Mouse (Mus musculus) kidney, adult 11 months (tissue): ENCODE results near the gene Wnt1.
"Not testable (repeated sequence)": the region's sequence is repeated elsewhere in the genome, so short reads cannot be mapped to it uniquely, and the experiment has no call there.

ENCODE experiments used
- DNase-seq: peaks from one replicate; pipeline ENCODE4 v3.0.0; 2022

Wnt1 gene

DNA sequence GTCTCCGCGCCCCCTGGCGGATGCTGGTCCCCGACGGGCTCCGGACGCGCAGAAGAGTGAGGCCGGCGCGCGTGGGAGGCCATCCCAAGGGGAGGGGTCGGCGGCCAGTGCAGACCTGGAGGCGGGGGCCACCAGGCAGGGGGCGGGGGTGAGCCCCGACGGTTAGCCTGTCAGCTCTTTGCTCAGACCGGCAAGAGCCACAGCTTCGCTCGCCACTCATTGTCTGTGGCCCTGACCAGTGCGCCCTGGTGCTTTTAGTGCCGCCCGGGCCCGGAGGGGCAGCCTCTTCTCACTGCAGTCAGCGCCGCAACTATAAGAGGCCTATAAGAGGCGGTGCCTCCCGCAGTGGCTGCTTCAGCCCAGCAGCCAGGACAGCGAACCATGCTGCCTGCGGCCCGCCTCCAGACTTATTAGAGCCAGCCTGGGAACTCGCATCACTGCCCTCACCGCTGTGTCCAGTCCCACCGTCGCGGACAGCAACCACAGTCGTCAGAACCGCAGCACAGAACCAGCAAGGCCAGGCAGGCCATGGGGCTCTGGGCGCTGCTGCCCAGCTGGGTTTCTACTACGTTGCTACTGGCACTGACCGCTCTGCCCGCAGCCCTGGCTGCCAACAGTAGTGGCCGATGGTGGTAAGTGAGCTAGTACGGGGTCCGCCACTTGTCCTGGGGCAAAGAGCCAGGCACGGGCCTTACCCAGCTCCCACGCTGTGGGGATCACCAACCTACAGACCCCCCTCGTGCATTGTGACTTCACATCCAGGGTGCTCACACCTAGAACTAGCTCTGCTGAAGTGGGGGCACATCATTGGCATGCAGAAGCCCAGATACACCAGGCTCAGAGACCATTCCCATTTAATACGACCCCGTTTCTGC, at the start of gene Wnt1:
TSS of gene Wnt1 (plus strand) at position 197 of the 875 bp plus-strand sequence.
- DNase-seq: no peak

DNA sequence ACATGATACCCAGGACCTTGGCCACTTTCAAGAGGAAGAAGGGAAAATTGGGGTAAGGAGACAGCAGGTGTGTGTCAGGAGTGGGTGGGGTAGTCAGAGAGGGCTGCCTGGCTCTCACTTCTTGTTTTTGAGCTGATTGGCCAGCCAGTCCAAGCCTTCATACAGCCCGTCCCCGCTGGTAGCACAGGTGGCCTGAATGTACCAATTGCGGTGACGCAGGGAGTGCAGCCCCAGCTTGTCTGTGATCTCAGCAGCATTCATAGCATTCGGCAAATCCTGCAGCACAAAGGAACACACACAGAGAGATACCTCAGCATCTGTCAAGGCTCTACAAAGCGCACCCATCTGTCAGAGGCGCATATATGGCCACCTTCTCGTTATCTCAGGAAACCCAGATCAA, 49.4 kb upstream of the Wnt1 start:
- DNase-seq: no peak

GRCm38 (mm10) chr15:98742766-98743428, 46.8 kb upstream of the Wnt1 start:
- DNase-seq: no peak

DNA sequence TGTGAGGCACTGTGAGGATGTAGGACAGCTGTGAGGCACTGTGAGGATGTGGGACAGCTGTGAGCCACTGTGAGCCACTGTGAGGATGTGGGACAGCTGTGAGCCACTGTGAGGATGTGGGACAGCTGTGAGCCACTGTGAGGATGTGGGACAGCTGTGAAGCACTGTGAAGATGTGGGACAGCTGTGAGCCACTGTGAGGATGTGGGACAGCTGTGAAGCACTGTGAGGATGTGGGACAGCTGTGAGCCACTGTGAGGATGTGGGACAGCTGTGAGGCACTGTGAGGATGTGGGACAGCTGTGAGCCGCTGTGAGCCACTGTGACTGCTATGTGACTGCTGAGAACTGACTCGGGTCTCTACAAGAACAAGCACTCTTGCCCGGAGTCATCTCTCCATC, 45.8 kb upstream of the Wnt1 start:
- not testable (repeated sequence) for DNase-seq

- DNase-seq: no peak
Measured at GRCm38 (mm10) chr15:98746344-98746965, 43.2 kb upstream of the Wnt1 start.

DNA sequence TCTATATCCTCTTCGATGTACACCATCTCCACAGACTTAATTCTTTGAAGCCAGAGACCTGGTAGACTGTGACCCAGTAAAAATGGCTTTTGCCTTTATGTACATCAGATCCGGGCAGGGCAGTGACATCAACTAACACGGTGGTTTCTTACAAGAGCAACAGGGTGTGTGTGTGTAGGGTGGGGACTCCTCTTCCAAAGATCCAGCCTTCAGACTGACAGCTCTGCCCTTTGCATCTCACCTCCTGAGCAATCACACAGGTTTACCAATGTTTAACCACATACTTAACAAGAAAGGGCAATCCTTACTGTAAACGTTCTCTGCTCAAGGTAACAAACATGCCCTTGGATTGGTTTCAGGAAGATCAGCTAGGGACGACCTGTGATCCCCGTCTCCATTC, 42.4 kb upstream of the Wnt1 start:
- DNase-seq: no peak

DNA sequence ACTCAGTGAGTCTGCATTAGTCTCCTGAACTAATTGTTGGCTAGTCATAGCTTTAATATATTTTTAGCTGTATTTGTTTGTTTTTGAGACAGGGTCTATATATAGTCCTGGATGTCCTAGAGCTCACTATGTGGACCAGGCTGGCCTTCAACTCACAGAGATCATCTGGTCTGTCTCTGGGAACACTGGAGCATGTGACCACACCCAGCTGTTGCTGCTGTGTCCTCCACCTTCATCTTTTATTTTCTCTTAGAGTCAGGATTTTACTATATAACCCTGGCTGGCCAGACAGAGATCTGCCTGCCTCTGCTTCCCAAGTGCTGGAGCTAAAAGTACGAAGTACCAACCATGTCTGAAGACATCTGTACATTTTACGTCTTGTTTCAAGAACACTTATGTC, 40.6 kb upstream of the Wnt1 start:
- no peak for DNase-seq

DNA sequence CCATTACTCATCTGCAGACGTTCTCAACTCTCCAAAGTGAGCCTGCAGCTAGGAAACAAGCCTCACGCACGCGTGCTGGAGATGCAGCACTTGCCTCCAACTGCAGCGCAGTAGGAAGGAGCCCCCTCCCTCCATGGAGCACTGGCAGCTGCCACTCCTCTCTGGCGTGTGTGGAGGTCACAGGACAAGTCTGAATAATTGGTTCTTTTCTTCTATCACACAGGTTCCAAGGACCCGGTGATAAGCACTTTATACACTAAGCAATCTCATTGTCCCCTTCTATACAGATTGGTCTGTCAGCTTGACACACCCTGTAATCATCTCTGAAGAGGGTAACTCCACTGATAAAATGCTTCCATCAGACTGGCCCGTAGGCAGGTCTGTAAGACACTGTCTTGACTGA, 36.6 kb upstream of the Wnt1 start:
- DNase-seq: no peak

GRCm38 (mm10) chr15:98754125-98754524, 35.5 kb upstream of the Wnt1 start:
- no peak for DNase-seq

DNA sequence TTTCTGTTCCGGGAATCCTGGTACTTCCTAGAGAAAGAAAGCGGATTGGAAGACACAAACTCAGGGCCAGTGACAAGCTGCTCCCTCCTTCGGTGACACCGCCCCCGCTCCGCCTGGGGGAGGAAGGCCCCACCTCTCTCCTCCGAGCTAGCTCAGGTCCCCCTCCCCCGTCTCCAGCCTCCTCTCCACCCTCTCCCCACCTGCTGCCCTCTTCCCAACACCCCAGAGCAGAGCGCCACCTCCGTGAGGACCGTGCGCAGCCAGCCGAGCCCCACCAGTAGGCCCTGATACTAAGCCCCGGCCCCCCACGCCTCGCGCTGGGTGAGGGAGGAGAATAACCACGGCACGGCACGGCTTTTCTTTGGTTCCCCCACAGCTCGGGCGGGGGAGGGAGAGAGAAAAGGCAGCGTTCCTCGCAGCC, 27.4 kb upstream of the Wnt1 start:
- peak; percentile 78 for DNase-seq

GRCm38 (mm10) chr15:98762670-98763529, 26.8 kb upstream of the Wnt1 start, which contains the start of gene Arf3:
Arf3 (minus strand) TSS chr15:98763214.
- peak; percentile 93 for DNase-seq

GRCm38 (mm10) chr15:98765929-98766328, 23.7 kb upstream of the Wnt1 start:
- DNase-seq: no peak

- DNase-seq: no peak
Measured at GRCm38 (mm10) chr15:98768259-98768658, 21.4 kb upstream of the Wnt1 start.

GRCm38 (mm10) chr15:98771813-98772425, 17.7 kb upstream of the Wnt1 start:
- DNase-seq: no peak

- DNase-seq: no peak
Measured at GRCm38 (mm10) chr15:98772511-98773211, 17.0 kb upstream of the Wnt1 start.

DNA sequence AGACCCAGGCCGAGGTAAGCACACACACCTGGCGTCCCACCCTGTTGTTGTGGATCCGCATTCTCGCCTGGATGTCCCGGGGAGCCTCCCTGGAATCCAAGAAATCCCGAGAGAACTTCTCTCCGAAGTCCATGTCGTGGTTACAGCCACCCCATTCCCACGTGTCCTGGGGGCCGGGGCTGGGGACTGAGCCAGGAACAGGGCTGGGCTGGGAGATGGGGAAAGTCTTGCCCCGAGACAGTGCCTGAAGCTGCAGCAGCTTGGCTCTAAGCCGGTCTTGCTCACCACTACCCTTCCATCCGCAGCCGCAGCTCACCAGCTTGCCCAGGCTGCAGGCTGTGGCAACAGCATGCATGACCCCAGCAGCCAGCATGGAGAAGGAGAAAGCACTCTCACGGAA, 15.6 kb upstream of the Wnt1 start:
- DNase-seq: no peak

GRCm38 (mm10) chr15:98775533-98775932, 14.1 kb upstream of the Wnt1 start:
- DNase-seq: no peak

- peak; percentile 21 for DNase-seq
Measured at GRCm38 (mm10) chr15:98776280-98777004, 13.2 kb upstream of the Wnt1 start.

DNA sequence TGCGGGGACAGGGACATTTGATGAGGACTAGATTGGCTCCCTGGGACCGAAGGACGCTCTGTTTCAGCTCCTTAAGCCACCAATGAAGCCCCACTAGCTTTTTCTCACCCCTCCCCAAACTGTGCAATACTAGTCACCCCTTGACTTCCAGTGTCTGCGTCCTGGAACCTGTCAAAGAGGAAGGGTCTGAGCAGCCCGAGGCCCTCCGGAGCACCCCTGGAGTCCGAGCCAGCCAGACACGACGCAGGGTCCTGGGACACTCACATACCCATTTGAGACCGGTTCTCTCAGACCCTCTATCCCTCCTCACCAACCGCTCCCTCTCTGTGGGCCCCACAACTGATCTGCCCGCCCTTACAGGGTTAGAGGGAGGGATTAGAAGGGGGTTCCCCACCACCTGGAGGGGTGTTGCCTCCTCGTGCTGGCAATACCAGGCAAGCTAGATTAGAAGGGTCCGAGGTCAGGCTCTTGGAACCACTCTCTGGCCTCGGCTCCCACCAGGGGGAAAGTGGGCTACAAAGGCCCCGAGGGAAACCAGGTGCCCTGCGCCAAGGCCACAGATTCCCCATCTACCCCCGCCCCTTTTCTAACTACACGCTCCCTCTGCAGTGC, 12.5 kb upstream of the Wnt1 start:
- DNase-seq: no peak

DNA sequence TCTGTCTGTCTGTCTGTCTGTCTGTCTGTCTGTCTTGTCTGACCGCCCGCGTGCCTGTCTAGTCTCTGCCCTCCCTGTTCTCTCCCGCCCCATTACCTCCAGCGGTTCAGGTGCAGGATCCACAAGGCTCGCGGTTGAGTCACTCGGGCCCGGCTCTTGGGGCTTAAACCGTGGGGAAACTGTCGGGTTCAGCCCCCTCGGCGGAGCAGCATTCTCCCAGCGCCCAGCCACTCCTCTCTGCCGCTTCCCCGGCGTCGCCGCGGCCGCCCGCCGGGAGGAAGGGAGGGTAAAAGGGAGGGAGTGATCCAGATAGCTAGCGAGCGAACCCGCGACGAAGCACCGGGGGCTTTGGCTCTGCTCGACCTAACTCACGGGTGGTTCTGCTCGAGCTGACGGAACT, 11.9 kb upstream of the Wnt1 start, which contains the start of gene Wnt10b:
TSS of gene Wnt10b (minus strand) at position 389 of the 400 bp plus-strand sequence.
- DNase-seq: no peak
